Mouse (Mus musculus) heart, postnatal 0 days (tissue): ENCODE data around the gene Cyp17a1. TPM values are rescaled to one million over a fixed set of nuclear protein-coding genes. Genes with fewer than 3 reads are reported as not detected.
A peak's percentile ranks its signal among the peaks of the same experiment; 100 is the strongest.

Source experiments
- ATAC-seq: fragments of 200-750 bp; cut with Nextera tagmentation; 2 replicates; pipeline ENCODE4 v1.8.0; 2017; ENCODE audit warnings: low read depth, moderate number of reproducible peaks, moderate library complexity; ENCODE audit not compliant: insufficient read depth
- DNase-seq: peaks from one replicate; pipeline ENCODE4 v3.0.0-alpha.2; 2016; ENCODE audit warnings: low spot score
- H3K27ac ChIP-seq: fragments of 300-500 bp; sonication (generic); 2 replicates; pipeline ENCODE4 v1.5.1; 2014; ENCODE audit warnings: low read depth, mild to moderate bottlenecking
- H3K27me3 ChIP-seq: fragments of 300-500 bp; sonication (generic); 2 replicates; pipeline ENCODE4 v1.6.1; 2014; ENCODE audit warnings: low read length, mixed read lengths; ENCODE audit not compliant: control insufficient read depth, insufficient read depth
- H3K36me3 ChIP-seq: fragments of 300-500 bp; sonication (generic); replicated peaks from 2 replicates; pipeline ENCODE4 v1.6.1; 2014; ENCODE audit warnings: low read length, mixed read lengths; ENCODE audit not compliant: control insufficient read depth, insufficient read depth
- H3K4me1 ChIP-seq: fragments of 300-500 bp; sonication (generic); 2 replicates; pipeline ENCODE4 v1.6.1; 2014; ENCODE audit warnings: antibody characterized with exemption; ENCODE audit not compliant: control insufficient read depth, insufficient read depth
- H3K4me2 ChIP-seq: fragments of 300-500 bp; sonication (generic); 2 replicates; pipeline ENCODE4 v1.6.1; 2014; ENCODE audit warnings: low read depth, mild to moderate bottlenecking, low read length, moderate library complexity
- H3K4me3 ChIP-seq: fragments of 300-500 bp; sonication (generic); 2 replicates; pipeline ENCODE4 v1.5.1; 2014; ENCODE audit warnings: low read depth, low read length
- H3K9ac ChIP-seq: fragments of 300-500 bp; sonication (generic); replicated peaks from 2 replicates; pipeline ENCODE4 v1.6.1; 2014; ENCODE audit warnings: low read depth, low read length, mixed read lengths
- H3K9me3 ChIP-seq: fragments of 300-500 bp; sonication (generic); replicated peaks from 2 replicates; pipeline ENCODE4 v1.6.1; 2016; ENCODE audit warnings: low read length; ENCODE audit not compliant: control insufficient read depth
- CTCF ChIP-seq: IDR thresholded peaks from 2 replicates; pipeline ENCODE4 v1.5.1; 2016; ENCODE audit warnings: antibody characterized with exemption, control low read depth, low read depth
- EP300 ChIP-seq: IDR thresholded peaks from 2 replicates; pipeline ENCODE4 v1.6.1; 2016; ENCODE audit warnings: antibody characterized with exemption, low read depth
- WGBS: fragments of 180-500 bp; shearing (Covaris S2); extraction: QIAGEN DNeasy Blood & Tissue Kit; methylation state at CpG from one replicate; pipeline ENCODE4 v1.1.7; 2014; 5-methylcytosine and 5-hydroxymethylcytosine counted together
- polyA plus RNA-seq: library from polyadenylated mRNA; unstranded; fragments of >200 nt; fragmentation: Nextera tagmentation; extraction: Ambion mirVana; gene quantifications from 2 replicates; pipeline ENCODE4 v1.2.1, GENCODE M21; 2015
- total RNA-seq: library from RNA; depleted of rRNA; stranded (reverse); fragments of >200 nt; gene quantifications from 2 replicates; pipeline ENCODE4 v1.2.3, GENCODE M21; 2014; ENCODE audit warnings: low replicate concordance

The Cyp17a1 gene
- total and polyA plus RNA-seq, 2 experiments from 2014 or later, result 0.68 to 3.9 TPM

DNA sequence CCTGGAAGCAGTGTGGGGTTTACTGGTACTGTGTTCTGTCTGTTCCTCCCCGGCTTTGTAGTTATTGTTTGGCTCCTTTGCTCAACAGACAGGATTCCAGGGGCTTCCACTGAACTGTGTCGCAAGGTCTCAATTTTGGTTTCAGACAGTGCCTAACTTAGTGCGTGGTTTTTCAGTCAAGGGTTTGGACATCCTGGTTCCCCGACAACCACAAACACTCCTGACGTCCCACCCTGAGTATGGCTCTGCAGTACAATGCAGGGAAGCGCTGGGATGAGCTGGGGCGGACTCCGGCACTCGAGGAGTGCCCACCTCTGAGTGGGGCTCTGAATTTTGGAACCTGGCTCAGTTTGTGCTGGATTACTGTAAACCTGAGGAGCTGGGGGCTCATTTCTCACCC is 43.2 kb downstream of the Cyp17a1 start:
- H3K36me3 ChIP-seq, result no peaks in the 10 kb centered on the region; the same call in 1 of the 2 replicates
- no peaks in the 10 kb centered on the region for H3K9me3 ChIP-seq
- H3K4me3 ChIP-seq, result no peak overlapping the region
- no peak overlapping the region for H3K4me2 ChIP-seq
- H3K9ac ChIP-seq, result no peak overlapping the region
- DNase-seq (no peak), ATAC-seq (no peak)
- 0 out of 2 replicates have a peak overlapping the region, but pooled peaks have one; percentile 0 for H3K27ac ChIP-seq
- TF ChIP-seq EP300 (no peak), CTCF (no peak)
- peaks cover 55% of the 10 kb centered on the region for H3K4me1 ChIP-seq
- WGBS, result 67% methylated on average over 9 of the region's 9 CpGs
- H3K27me3 ChIP-seq, result no peaks in the 10 kb centered on the region

- Histone ChIP-seq H3K27ac (peak overlapping the region; percentile 69), H3K9me3 (no peaks in the 10 kb centered on the region), H3K4me3 (no peak overlapping the region), H3K27me3 (no peaks in the 10 kb centered on the region), H3K36me3 (no peaks in the 10 kb centered on the region; the same call in 1 of the 2 replicates), H3K4me1 (peaks cover 62% of the 10 kb centered on the region), H3K9ac (no peak overlapping the region), H3K4me2 (peak overlapping the region; percentile 42)
- 24% methylated on average over 10 of the region's 10 CpGs for WGBS
- TF ChIP-seq EP300 (no peak), CTCF (no peak)
- ATAC-seq (no peak), DNase-seq (no peak)
These were observed 44.6 kb downstream of the Cyp17a1 start for GRCm38 (mm10) chr19:46628403-46628802.

DNA sequence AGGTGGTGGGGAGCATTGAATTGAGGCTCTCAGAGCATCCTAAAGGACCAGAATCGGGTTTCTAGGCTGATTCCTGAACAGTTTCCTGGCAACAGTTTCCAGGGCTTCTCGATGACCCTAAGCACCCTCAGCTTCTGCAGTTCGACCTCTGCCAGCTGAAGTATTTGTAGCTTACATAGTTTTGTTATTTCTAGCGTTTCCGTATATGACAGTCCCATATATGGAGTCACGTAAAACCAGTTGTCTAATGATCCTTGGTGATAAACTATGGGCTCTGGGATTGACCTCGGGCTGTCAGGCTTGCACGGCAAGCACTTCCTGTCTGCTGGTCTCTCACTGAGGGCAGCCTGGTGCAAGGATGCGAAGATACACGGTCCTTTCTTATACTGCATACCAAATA is 47.5 kb downstream of the Cyp17a1 start:
- 0 out of 2 replicates have a peak overlapping the region, but pooled peaks have one; percentile 96 for H3K27ac ChIP-seq
- no peaks in the 10 kb centered on the region for H3K27me3 ChIP-seq
- ATAC-seq (no peak), DNase-seq (no peak)
- peaks cover 81% of the 10 kb centered on the region for H3K4me1 ChIP-seq
- H3K36me3 ChIP-seq, result no peaks in the 10 kb centered on the region
- WGBS, result 57% methylated on average over 10 of the region's 10 CpGs
- TF ChIP-seq CTCF (no peak), EP300 (no peak)
- H3K9me3 ChIP-seq, result no peaks in the 10 kb centered on the region
- no peak overlapping the region for H3K9ac ChIP-seq
- 0 out of 2 replicates have a peak overlapping the region, but pooled peaks have one; percentile 78 for H3K4me2 ChIP-seq
- H3K4me3 ChIP-seq, result no peak overlapping the region

GRCm38 (mm10) chr19:46625015-46625414 is 48.0 kb downstream of the Cyp17a1 start:
- peak overlapping the region; percentile 51 for H3K4me3 ChIP-seq
- no peaks in the 10 kb centered on the region for H3K9me3 ChIP-seq
- DNase-seq (no peak), ATAC-seq (no peak)
- H3K36me3 ChIP-seq, result no peaks in the 10 kb centered on the region
- peak overlapping the region; percentile 72; the same call in 1 of the 2 replicates for H3K9ac ChIP-seq
- H3K4me1 ChIP-seq, result peaks cover 81% of the 10 kb centered on the region
- TF ChIP-seq EP300, result no peak
- TF ChIP-seq CTCF, result no peak
- WGBS, result 83% methylated on average over 12 of the region's 12 CpGs
- peak overlapping the region; percentile 78 for H3K4me2 ChIP-seq
- peak overlapping the region; percentile 96 for H3K27ac ChIP-seq
- no peaks in the 10 kb centered on the region for H3K27me3 ChIP-seq

DNA sequence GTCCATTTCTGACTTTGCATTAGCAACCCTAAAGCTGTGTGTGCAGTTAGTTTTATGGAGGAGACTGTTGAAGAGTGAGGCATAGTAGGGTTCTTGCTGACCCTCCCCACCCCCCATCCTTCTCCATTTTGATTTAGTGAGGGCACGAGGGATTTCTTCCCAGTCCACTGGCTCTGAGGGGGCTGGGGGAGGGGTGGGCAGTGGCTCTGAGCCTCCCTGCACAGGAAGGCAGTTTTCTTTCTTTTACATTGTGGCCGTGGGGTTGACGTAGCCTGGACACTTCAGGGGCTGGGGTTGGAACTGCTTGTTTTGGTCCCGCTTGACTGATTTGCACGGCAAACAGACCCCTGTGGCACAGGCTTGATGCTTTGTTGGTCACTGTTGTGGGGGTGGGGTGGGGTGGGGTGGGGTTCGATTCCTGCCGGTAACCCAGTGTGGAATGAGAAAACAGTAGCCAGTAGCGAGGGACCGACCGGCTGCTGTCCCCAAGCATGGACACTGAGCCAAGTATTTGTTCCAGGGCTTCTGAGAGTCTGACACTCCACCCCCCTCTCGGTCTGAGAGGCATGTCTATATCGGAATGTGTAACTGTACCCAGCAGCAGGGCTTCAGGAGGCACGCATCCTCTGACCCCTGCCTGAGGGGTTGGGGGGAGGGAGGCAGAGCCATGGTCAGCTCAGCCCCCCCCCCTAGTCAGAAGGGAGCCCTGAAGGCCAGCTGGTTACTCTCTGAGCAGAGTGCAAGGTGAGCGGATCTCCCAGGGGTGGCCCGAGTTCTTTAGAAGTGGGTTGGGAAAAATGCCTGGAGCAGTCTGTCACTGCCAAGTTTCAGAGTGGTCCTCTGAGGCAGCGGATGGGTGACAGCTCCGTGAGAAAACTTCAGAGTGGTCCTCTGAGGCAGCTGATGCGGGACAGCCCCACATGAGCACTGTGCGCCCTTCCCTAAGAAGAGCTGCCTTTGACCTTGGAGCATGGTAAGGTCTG is 48.9 kb downstream of the Cyp17a1 start:
- 0 out of 2 replicates have a peak, but pooled peaks have one; percentile 72 for TF ChIP-seq EP300
- no peak for TF ChIP-seq CTCF
- H3K4me1 ChIP-seq, result peaks cover 82% of the 10 kb centered on the region

More for the DNA sequence above, 48.9 kb downstream of the Cyp17a1 start:
- Histone ChIP-seq H3K9ac (peak overlapping the region; percentile 72), H3K9me3 (no peaks in the 10 kb centered on the region), H3K4me2 (peak overlapping the region; percentile 78), H3K36me3 (no peaks in the 10 kb centered on the region), H3K27ac (peak overlapping the region; percentile 96), H3K27me3 (no peaks in the 10 kb centered on the region), H3K4me3 (peak overlapping the region; percentile 51)
- 9% methylated on average over 19 of the region's 19 CpGs for WGBS
- ATAC-seq (peak; percentile 81), DNase-seq (peak; percentile 89)
